In genomic region chr6:72379377-72380130, GRCm38 (mm10) we compare ENCODE assay signal across 8 mouse cellular contexts. TPM values are rescaled to one million over a fixed set of nuclear protein-coding genes. Genes with fewer than 3 reads are reported as not detected.
A peak's percentile ranks its signal among the peaks of the same experiment; 100 is the strongest.
DNase-seq lines count a peak whose midpoint lies in the region; ATAC-seq and TF ChIP-seq lines count a peak whose summit lies in the region.

No protein-coding gene starts in this region.

- TF ChIP-seq EP300 in heart, postnatal 0 days (IDR thresholded peaks at IDR 0.05; ENCODE audit: low read depth) = no peak

- 26% methylated on average over 7 of the region's 7 CpGs for WGBS in heart, embryonic 10.5 days
- WGBS in heart, postnatal 0 days = 35% methylated on average over 7 of the region's 7 CpGs
- WGBS in liver, embryonic 13.5 days (ENCODE audit: insufficient replicate concordance) = 14% methylated on average over 7 of the region's 7 CpGs

- peaks cover 5% of the 10 kb centered on the region; the same call in 1 of the 2 replicates for H3K27me3 ChIP-seq in heart, embryonic 10.5 days (ENCODE audit: insufficient read depth, poor library complexity, severe bottlenecking)
- H3K27me3 ChIP-seq in heart, postnatal 0 days (ENCODE audit: control insufficient read depth, insufficient read depth, low read length) = no peaks in the 10 kb centered on the region
- no peaks in the 10 kb centered on the region for H3K27me3 ChIP-seq in liver, embryonic 13.5 days

- H3K27ac ChIP-seq in heart, embryonic 10.5 days = peak overlapping the region; percentile 88
- H3K27ac ChIP-seq in heart, postnatal 0 days (ENCODE audit: low read depth) = peak overlapping the region; percentile 95
- peak overlapping the region; percentile 94 for H3K27ac ChIP-seq in liver, embryonic 13.5 days

- no peaks in the 10 kb centered on the region for H3K9me3 ChIP-seq in heart, embryonic 10.5 days
- H3K9me3 ChIP-seq in heart, postnatal 0 days (replicated peaks; ENCODE audit: control insufficient read depth, low read length) = no peaks in the 10 kb centered on the region
- H3K9me3 ChIP-seq in liver, embryonic 13.5 days (replicated peaks) = no peaks in the 10 kb centered on the region

- DNase-seq in heart, embryonic 10.5 days (ENCODE audit: low spot score) = no peak
- DNase-seq in heart, postnatal 25 days (ENCODE audit: low spot score) = no peak
- peak; percentile 30 for DNase-seq in c-Kit-positive CD71-negative TER-119-negative erythroid progenitor cells, embryonic 14.5 days (ENCODE audit: low read depth)
- no peak for DNase-seq in heart, postnatal 0 days (ENCODE audit: low spot score)
- DNase-seq in liver, embryonic 13.5 days = no peak
- no peak for DNase-seq in retina, embryonic 14.5 days (ENCODE audit: low spot score)
- no peak for DNase-seq in adrenal gland, adult 18-20 months (ENCODE audit: low spot score in 2 of 2)
- no peak for DNase-seq in adrenal gland, postnatal 25 days

- no peak for ATAC-seq in heart, postnatal 0 days (ENCODE audit: insufficient read depth, low read depth)
- ATAC-seq in liver, embryonic 13.5 days (ENCODE audit: low read depth) = peak; percentile 15

- H3K4me3 ChIP-seq in heart, embryonic 10.5 days = peak overlapping the region; percentile 69
- peak overlapping the region; percentile 73 for H3K4me3 ChIP-seq in heart, postnatal 0 days (ENCODE audit: low read depth, low read length)
- peak overlapping the region; percentile 82 for H3K4me3 ChIP-seq in liver, embryonic 13.5 days (replicated peaks)

- intact Hi-C loops in heart, postnatal 25 days (cut with DNase I) = loop anchor here (5.0 kb wide), 1 partner anchor 97 kb away; no protein-coding TSS in a partner anchor

- H3K4me2 ChIP-seq in heart, postnatal 0 days (ENCODE audit: low read depth, low read length) = peak overlapping the region; percentile 69
- peak overlapping the region; percentile 84 for H3K4me2 ChIP-seq in liver, embryonic 13.5 days

- H3K4me1 ChIP-seq in heart, embryonic 10.5 days = peaks cover 10% of the 10 kb centered on the region
- H3K4me1 ChIP-seq in heart, postnatal 0 days (ENCODE audit: control insufficient read depth, insufficient read depth) = 0 out of 2 replicates have a peak, but pooled peaks cover 9% of the 10 kb centered on the region
- H3K4me1 ChIP-seq in liver, embryonic 13.5 days (replicated peaks) = peaks cover 92% of the 10 kb centered on the region

- H3K36me3 ChIP-seq in heart, embryonic 10.5 days = peaks cover 6% of the 10 kb centered on the region; the same call in 1 of the 2 replicates
- H3K36me3 ChIP-seq in heart, postnatal 0 days (replicated peaks; ENCODE audit: control insufficient read depth, insufficient read depth, low read length) = peaks cover 10% of the 10 kb centered on the region; the same call in 1 of the 2 replicates
- H3K36me3 ChIP-seq in liver, embryonic 13.5 days = peaks cover 4% of the 10 kb centered on the region

- H3K9ac ChIP-seq in heart, postnatal 0 days (replicated peaks; ENCODE audit: low read depth, low read length) = peak overlapping the region; percentile 80
- peak overlapping the region; percentile 90 for H3K9ac ChIP-seq in liver, embryonic 13.5 days

- no peak for TF ChIP-seq CTCF in heart, postnatal 0 days (IDR thresholded peaks at IDR 0.05; ENCODE audit: low read depth)

RNA-seq across cellular contexts. Expression of gene Vamp5, which starts 0.7 kb away (rescaled TPM):
- polyA plus RNA-seq in heart, embryonic 10.5 days (2016; fragmentation: Nextera tagmentation; extraction: Ambion mirVana) = 40.5 and 44.7 TPM in 2 replicates
- total RNA-seq in heart, postnatal 25 days (2021) = 10 to 100 TPM; 56.3 to 59.6 TPM
- total RNA-seq in heart, postnatal 0 days (2014; rRNA removed; ENCODE audit: low replicate concordance) = 19.5 and 39.8 TPM in 2 replicates
- polyA plus RNA-seq in heart, postnatal 0 days (2015; fragmentation: Nextera tagmentation; extraction: Ambion mirVana) = 49.0 and 52.9 TPM in 2 replicates
- 99.0 and 99.7 TPM in 2 replicates for polyA plus RNA-seq in liver, embryonic 13.5 days (2015; fragmentation: Nextera tagmentation; extraction: Ambion mirVana)
- 10 to 100 TPM; 22.9 to 25.5 TPM for total RNA-seq in adrenal gland, adult 18-20 months (2021)
- 35.2 and 51.8 TPM in 2 replicates for total RNA-seq in adrenal gland, postnatal 25 days (2021)

RNA-seq across cellular contexts. Expression of gene Vamp8, which starts 10.9 kb away (rescaled TPM):
- 130 and 137 TPM in 2 replicates for polyA plus RNA-seq in heart, embryonic 10.5 days (2016; fragmentation: Nextera tagmentation; extraction: Ambion mirVana)
- 10 to 100 TPM; 72.2 to 74.1 TPM for total RNA-seq in heart, postnatal 25 days (2021)
- 69.8 and 109 TPM in 2 replicates for total RNA-seq in heart, postnatal 0 days (2014; rRNA removed; ENCODE audit: low replicate concordance)
- 174 and 175 TPM in 2 replicates for polyA plus RNA-seq in heart, postnatal 0 days (2015; fragmentation: Nextera tagmentation; extraction: Ambion mirVana)
- polyA plus RNA-seq in liver, embryonic 13.5 days (2015; fragmentation: Nextera tagmentation; extraction: Ambion mirVana) = 249 and 260 TPM in 2 replicates
- total RNA-seq in adrenal gland, adult 18-20 months (2021) = 100 to 1,000 TPM; 111 to 140 TPM
- 117 and 154 TPM in 2 replicates for total RNA-seq in adrenal gland, postnatal 25 days (2021)

RNA-seq across cellular contexts. Expression of gene Rnf181, which starts 12.8 kb away (rescaled TPM):
- 119 and 127 TPM in 2 replicates for polyA plus RNA-seq in heart, embryonic 10.5 days (2016; fragmentation: Nextera tagmentation; extraction: Ambion mirVana)
- 10 to 100 TPM; 33.9 to 41.2 TPM for total RNA-seq in heart, postnatal 25 days (2021)
- 53.5 and 65.0 TPM in 2 replicates for total RNA-seq in heart, postnatal 0 days (2014; rRNA removed; ENCODE audit: low replicate concordance)
- 74.9 and 81.3 TPM in 2 replicates for polyA plus RNA-seq in heart, postnatal 0 days (2015; fragmentation: Nextera tagmentation; extraction: Ambion mirVana)
- 76.9 and 82.6 TPM in 2 replicates for polyA plus RNA-seq in liver, embryonic 13.5 days (2015; fragmentation: Nextera tagmentation; extraction: Ambion mirVana)
- total RNA-seq in adrenal gland, adult 18-20 months (2021) = 100 to 1,000 TPM; 187 to 460 TPM
- total RNA-seq in adrenal gland, postnatal 25 days (2021) = 368 and 473 TPM in 2 replicates

RNA-seq across cellular contexts. Expression of gene Tmem150a, which starts 24.3 kb away (rescaled TPM):
- 15.7 and 24.9 TPM in 2 replicates for polyA plus RNA-seq in heart, embryonic 10.5 days (2016; fragmentation: Nextera tagmentation; extraction: Ambion mirVana)
- 10 to 100 TPM; 18.0 to 21.1 TPM for total RNA-seq in heart, postnatal 25 days (2021)
- total RNA-seq in heart, postnatal 0 days (2014; rRNA removed; ENCODE audit: low replicate concordance) = 18.2 and 23.2 TPM in 2 replicates
- 8.0 and 9.7 TPM in 2 replicates for polyA plus RNA-seq in heart, postnatal 0 days (2015; fragmentation: Nextera tagmentation; extraction: Ambion mirVana)
- 32.5 and 37.9 TPM in 2 replicates for polyA plus RNA-seq in liver, embryonic 13.5 days (2015; fragmentation: Nextera tagmentation; extraction: Ambion mirVana)
- total RNA-seq in adrenal gland, adult 18-20 months (2021) = 10 to 100 TPM; 24.3 to 24.4 TPM
- total RNA-seq in adrenal gland, postnatal 25 days (2021) = 20.7 and 23.2 TPM in 2 replicates

RNA-seq across cellular contexts. Expression of gene 0610030E20Rik, which starts 32.4 kb away (rescaled TPM):
- polyA plus RNA-seq in heart, embryonic 10.5 days (2016; fragmentation: Nextera tagmentation; extraction: Ambion mirVana) = 17.3 and 24.9 TPM in 2 replicates
- 10 to 100 TPM in 1 of 2 experiments, 1 to 10 TPM in 1; 9.4 to 10.1 TPM for total RNA-seq in heart, postnatal 25 days (2021)
- 7.3 and 12.0 TPM in 2 replicates for total RNA-seq in heart, postnatal 0 days (2014; rRNA removed; ENCODE audit: low replicate concordance)
- 11.9 and 12.9 TPM in 2 replicates for polyA plus RNA-seq in heart, postnatal 0 days (2015; fragmentation: Nextera tagmentation; extraction: Ambion mirVana)
- 14.5 and 17.7 TPM in 2 replicates for polyA plus RNA-seq in liver, embryonic 13.5 days (2015; fragmentation: Nextera tagmentation; extraction: Ambion mirVana)
- 10 to 100 TPM; 24.2 to 33.2 TPM for total RNA-seq in adrenal gland, adult 18-20 months (2021)
- total RNA-seq in adrenal gland, postnatal 25 days (2021) = 35.5 and 38.8 TPM in 2 replicates
